Mouse (Mus musculus) WW6 (cell line): ENCODE data around the gene Pttg1.

Experiments
- DNase-seq: peaks from one replicate; pipeline ENCODE4 v3.0.0-alpha.2; 2013; ENCODE audit warnings: low read depth, low spot score

The Pttg1 gene

DNA sequence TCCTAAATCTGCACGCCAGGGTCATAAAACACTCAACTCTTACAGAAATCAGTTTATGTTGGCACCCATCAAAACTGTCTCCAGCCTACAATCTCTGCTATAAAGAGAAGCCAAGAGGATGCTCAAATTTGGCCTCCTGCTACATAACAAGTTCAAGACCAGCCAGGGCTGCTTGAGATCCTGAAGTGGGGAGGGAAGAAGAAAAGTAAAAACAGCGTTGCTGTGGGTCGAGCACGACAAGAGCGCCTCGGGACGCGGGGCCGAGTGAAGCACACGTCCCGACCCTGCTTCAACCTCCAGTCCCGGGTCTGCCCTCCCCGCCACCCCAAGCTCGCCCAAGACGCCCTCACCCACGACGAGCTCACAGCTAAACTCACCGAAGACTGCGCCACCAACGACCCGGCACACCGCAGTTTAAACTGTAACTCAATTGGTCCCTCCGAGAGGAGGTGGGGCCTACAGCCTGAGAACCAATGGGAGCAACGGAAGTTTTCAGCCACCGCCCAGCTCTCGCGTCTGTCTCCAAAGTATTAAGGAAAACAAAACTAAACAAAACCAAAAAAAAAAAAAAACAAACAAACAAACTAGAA is at the start of gene Pttg1:
TSS of gene Pttg1 (minus strand) at position 428 of the 590 bp plus-strand sequence.
- DNase-seq, result peak; percentile 79

DNA sequence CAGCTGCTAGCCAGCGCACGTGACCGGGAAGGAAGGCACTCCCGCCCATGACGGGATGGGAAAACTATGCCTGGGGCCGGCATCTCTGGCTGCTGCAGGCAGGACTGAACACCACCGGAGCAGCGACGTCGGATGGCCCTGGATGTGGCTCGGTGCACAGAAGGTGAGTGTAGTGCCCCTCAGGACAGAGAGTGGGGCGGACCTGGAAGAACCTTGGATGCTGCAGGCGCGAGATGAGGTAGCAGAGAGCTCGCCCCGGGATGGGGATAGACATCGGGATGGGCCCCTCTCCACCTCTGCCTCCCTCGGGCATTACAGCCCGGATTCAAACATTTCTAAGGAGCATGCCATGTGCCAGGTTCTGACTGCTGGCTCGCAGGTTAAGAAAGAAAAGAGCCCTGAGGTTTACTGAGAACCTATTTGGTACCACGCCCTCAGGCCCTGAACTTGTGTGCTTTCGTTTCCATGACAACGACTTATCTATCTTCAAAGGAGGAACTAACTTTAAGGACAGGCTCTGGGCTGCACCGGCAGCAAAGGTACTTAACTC is 48.2 kb upstream of the Pttg1 start, which contains the start of gene C1qtnf2:
TSS of gene C1qtnf2 (plus strand) at position 52 of the 550 bp plus-strand sequence.
- no peak for DNase-seq

DNA sequence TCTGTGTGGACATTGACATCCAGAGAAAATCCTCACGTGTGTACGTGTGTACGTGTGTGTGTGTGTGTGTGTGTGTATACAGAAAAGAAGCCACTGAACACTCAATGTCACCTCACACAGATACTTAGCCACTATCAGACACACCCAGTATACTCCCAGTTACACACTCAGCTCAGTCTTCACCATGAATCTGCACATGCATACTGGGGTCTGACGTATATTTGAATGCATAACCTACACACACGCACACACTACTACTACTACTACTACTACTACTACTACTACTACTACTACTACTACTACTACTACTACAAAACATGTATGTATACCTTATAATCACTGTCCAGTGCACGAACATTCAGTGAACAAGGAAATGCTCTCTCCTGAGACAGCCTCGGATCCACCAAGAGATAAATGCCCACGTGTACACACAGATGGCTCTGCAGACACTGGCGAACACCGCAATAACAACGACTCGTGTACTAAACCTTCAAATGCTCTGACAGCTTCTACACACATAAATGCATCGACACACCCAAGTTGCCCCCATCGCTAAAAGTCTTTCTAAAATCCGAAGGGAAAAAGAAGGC is 47.7 kb upstream of the Pttg1 start:
- DNase-seq, result no peak

DNA sequence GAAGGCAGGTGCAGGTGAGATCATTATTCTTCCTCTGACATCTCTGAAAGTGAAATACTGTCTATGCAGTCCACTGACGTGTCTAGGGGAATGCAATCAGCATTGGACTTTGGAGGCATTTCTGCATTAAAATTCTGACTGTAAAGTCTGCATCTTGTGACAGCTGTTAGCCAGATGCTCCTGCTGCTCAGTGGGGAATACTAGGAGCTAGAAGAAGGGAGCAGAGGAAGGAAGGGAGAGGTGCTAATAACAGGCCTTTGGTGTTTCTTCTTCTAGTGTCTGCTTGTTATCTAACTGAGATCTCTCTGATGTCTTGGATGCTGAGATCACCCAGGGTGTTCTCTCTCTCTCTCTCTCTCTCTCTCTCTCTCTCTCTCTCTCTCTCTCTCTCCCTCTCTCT is 47.1 kb upstream of the Pttg1 start:
- DNase-seq, result no peak

DNA sequence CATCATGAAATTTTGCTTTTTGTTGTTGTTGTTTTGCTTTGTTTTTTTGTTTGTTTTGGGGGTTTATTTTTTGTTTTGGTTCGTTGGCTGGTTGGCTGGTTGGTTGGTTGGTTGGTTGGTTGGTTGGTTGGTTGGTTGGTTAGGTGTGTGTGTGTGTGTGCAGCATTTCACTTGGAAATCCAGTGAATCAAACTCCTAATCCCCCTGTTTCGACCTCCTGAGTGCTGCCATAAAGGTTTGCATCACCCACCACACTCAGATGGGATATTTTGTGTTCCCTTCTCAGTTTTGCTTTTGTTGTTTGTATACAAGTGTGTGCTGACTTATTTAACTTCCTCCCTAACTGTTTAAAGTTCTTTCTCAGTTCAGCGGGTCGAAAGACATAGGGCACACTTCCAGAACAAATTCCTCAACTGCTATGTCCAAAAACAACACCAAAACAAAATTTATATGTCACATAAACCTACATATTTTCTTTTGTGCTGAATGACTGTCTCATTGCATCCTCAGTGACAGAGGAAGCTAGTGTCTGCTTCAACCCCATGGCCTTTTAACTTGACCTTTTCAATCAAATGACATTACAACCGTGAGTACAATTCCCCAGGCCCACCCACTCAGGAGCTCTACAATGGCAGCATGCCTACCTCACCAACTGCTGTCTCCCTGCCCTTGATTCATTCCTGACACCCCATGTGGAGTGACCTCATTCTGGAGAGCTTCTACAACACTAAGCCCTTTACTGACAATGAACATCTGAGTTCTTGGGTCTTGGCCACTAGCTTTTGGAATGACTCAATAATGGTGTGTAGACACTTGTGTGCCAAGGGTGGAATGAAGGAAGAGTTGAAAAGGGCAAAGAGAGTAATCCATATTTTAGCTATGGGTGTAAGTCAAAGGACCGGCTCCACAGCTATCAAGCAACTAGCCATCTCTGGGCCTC is 45.1 kb upstream of the Pttg1 start:
- no peak for DNase-seq

DNA sequence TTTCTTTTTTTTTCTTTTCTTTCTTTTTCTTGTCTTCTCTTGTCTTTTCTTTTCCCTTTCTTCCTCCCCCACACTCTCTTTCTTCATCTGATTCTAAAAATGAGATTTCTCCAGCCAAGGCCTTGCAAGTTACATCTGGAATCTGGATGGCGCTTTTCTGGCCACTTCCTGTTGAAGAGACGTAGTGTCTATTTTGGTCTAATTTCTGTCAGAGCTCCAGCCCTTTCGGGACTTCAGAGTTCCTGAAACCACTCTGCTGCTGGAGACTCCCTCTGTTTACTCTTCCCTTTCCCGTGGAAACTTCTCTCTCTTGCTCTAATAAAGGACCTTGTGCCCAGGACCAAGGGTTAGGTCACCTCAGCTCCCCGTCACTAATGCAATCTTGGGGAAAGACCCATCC is 44.1 kb upstream of the Pttg1 start:
- no peak for DNase-seq

DNA sequence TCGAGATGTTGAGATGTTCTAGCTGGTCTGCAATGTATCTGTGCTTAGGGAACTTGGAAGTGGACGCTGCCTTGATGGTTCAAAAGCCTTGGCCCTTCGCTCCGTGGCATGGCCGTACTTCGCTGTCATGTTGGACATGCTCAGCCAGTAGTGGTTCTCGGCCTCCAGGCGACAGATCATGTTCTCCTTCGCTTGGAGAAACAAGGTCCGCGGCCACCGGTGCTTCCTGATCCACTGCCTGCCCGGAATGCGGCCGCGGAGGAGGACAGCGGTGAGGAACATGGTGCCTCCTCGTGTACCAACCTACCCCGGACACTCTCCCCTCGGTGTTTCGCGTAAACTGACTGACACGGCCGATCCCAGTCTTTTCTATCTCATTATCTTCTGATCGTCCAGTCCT is 37.2 kb upstream of the Pttg1 start:
- DNase-seq, result no peak

DNA sequence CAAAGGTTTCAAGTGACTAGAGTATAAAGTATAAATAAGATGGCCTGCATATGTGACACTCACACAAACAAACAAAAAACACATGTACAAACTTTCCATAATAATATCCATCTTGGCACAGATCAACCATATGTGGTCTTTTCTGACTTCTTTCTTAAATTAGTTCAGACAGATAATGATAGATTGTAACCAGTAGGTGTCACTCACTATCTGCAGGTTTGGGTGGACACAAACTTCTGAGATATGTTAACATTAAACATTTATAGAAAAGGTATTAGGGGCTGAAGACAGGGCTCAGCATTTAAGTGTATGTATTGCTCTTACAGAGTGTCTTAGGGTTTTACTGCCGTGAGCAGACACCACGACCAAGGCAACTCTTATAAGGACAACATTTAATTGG is 26.2 kb upstream of the Pttg1 start:
- DNase-seq, result no peak

DNA sequence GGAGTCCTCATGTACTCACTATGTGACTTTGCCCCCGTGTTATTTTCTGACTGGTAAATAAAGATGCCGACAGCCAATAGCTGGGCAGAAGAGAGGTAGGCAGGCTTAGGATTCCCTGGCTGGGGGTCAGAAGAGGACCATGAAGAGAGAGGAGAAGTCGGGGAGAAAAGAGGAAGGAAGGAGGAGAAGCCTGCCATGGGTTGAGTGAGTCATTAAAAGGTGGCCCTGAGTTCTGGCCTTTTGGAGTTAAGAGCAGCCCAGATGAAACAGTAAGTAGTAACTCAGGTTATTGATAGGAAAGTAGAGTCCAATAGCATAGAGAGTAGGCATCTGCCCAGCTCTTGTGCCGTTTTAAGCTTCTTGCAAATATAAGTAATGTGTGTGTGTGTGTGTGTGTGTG is 25.3 kb upstream of the Pttg1 start:
- no peak for DNase-seq

DNA sequence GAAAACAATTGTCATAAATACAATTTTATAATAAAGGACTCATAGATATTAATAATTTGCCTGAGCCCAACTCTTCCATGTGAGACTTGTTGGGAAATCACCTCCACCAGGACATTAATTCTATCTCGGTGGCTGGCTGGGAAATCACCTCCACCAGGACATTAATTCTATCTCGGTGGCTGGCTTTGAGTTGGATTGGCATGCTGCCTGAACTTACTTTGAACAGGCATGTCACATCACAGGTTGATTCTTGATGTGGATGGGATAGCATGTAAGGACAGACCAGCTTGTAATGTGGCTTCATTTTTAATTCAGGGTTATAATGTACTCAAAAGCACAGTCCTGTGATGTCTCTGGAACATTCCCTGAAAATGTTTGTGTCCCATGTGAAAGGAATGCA is 23.9 kb upstream of the Pttg1 start:
- no peak for DNase-seq

DNA sequence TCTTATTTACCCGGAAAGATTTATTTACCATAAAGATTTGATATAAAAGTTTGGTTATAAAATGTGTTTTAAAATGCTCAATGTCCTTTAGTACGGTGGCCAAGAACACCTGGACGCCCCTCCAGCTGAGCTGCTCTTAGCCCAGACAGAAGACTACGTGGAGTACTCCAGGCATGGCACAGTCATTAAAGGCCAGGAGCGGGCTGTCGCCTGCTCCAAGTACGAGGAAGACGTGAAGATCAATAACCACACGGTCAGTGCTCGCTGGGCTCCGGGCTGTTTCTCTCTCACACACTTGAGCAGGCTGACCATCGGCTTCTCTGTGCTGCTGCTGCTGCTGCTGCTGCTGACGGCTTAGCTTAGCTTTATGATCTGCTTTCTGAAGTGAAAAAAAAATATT is 17.1 kb upstream of the Pttg1 start:
- DNase-seq, result no peak

DNA sequence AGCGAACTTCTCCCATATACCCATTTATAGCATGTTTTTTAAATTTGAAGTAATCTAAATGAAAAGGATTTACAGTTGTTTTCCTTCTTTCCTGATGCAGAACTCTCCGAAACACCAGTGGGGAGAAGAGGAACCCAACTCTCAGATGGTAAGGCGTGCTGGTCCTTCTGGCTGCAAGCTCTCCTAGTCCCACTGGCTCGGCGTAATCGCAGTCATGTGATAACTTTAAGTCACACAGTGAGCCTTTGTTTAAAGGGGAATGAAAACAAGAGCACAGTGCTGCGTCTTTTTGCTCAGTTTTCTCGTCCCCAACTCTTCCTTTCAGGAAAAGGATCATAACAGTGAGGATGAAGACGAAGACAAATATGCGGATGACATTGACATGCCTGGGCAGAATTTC is 15.1 kb upstream of the Pttg1 start:
- DNase-seq, result no peak

DNA sequence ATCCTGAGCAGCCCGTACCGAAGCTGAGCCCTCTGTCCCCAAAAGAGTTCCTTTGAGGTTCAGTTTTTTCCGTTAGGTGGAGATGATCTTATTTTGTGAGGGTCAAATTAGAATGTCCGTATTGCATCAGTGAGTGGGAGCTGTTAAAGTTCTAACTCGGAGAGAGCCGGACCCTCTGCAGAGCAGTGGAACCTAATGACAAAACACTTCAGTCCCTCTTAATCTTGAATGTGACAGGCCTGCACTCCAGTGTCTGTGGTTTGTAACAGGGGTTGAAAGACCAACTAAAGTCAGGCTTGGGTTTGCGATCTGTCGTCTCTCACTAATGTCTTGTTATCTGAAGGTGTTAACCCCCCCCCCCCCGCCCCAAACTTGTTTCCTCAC is 8.0 kb upstream of the Pttg1 start:
- no peak for DNase-seq

DNA sequence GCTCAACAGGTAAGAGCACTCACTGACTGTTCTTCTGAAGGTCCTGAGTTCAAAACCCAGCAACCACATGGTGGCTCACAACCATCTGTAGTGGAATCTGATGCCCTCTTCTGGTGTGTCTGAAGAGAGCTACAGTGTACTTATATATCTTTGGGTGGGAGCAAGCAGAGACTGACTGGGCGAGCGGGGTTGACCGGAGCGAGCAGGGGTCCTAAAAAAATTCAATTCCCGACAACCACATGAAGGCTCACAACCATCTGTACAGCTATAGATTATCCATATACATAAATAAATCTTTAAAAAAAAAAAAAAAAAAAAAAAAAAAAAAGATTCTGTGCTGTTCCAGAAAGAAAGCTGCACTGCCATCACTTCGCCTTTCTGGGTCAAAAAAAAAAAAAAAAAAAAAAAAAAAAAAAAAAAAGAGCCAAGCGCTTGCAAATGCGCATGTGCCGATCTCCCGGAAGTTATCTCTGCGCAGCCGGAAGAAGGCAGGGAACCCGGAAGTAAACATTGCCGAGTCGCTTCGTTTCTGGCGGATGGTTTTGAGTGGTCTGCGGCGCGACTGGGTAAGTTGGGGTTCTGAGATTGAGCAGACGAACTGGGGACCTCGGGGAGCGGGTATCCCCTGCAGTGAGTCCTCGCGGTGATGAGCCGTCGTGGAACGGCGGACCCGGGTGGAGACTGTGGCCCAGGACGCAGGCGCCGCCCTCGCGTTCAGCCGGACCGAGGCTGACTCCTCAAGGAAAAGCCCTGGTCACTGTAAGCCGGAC is 7.4 kb upstream of the Pttg1 start, which contains the start of gene Slu7:
TSS of gene Slu7 (plus strand) at position 491 of the 770 bp plus-strand sequence.
- DNase-seq, result peak; percentile 67

DNA sequence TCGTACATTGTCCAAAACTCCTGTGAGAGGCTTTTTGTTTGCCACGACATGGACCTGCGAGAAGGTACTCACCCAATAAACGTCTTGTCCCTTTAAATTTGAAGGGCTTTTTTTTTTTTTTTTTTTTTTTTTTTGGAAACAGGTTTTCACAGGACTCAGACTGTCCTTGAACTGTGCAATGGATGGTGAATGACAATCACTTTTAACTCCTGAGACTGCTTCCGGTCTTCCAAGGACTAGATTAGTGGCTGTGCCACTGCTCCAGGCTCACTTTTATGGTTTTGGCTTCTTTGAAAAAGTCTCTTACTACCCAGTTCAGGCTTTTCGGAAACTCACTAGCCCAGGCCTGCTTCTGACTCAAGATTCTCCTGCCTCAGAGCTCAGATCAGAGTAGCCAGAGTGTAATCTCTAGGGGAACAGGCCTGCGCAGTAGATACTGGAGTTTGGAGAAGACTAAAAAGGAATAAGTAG is 398 bp upstream of the Pttg1 start:
- no peak for DNase-seq

DNA sequence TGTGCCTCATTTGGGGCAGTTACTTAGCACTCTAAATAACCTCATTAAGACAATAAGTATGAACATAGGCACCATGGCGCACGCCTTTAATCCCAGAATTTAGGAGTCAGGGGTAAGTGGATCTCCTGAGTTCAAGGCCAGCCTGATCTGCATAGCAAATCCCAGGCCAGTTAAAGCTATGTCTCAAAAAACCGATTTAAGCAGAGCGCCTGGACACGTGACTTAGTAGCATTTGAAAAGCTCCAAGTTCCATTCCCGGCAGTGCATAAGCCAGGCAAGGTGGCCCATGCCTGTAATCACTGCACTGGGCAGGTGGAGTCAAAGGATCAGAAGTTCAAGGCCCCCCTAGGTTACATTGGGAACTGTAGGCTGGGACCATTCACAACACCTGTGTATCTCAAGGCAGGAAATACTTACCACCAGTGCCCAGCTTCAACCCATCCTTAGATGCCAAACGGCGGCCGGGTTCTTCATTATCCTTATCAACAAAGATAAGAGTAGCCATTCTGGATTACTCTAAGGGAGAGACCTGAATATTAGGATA is 813 bp downstream of the Pttg1 start:
- no peak for DNase-seq

DNA sequence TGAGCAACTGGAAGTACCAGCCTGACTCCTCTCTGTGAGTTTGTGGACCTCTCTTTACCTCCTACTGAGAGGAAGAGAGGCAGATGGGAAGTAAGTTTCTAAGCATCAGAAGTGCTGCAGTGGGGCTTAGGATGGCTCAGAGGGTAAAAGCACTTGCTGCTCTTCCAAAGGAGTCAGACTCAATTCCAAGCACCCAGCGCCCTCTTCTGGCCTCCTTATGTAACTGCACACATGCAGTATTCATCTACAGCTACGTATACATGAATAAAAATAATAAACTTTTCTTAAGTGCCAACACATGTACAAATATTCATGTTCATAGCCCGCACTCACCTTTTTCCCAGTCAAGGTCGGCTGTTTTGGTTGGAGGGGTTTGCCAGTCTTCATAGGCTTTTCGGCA is 1.7 kb downstream of the Pttg1 start:
- DNase-seq, result no peak

DNA sequence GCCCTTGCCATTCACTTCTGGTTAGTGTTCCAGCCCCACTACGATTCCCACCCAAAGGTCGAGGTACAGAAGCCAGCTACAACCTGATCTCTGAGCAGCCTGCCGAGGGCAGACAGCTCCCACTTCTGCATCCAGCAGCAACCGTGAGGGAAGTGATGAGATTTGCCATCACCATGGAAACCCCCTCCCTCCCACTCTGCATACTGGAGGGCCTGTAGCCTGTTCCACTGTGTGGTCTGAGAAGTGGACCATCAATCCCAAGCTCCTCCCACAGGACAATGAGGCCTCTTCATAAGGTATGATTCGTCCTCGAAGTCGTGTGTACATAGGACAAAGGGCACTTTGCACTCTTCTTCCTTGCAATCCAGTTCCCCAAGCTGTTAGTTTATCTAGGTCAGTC is 8.8 kb downstream of the Pttg1 start:
- DNase-seq, result no peak

DNA sequence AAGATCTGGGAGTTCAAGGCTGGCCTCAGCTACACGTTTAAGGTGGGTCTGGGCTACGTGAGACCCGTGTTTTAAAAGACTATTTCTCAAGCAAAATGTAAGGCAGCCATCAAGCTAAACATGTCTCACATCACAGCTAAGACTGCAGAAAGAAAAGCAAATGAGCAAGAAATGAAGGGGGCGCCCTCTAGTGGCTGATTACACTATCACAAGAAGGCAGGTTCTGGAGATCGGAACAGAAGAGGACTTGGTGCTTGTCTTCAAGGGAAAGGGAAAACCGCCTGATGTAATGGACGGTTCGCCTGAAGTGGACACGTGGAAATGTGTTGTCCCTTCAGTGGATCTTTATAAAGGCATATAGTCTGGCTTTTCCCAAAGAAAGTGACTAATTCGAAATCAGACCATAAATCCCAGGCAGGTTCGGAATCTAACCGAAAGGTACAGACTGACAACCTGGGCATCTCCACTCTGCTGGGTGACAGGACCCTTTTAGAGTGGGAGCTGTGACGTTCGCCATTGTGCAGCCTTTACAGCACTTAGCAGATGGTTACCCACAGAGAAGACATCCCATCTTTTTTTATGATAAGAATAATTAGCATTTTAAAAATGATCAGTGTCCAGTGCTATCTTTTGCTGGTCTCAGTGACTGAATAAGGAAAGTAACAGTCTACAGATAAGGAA is 13.1 kb downstream of the Pttg1 start:
- no peak for DNase-seq

DNA sequence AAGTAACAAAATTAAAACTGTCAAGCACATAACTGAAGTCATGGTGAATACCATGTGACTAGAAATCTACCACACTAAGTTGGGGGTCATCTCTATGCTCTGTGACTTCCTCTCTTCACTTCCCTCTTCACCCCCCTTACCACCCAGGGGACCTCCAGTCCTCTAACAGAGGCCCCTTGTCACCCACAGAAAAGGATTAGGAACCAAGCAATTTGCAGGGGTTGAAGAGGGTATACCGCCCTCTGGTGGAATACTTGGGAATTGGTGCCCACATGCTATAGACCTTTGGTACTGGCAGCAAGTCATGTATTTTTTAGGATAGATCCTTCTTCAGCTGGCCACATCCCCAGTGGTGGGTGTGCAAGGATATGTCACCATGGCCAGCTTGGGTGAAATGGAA is 14.6 kb downstream of the Pttg1 start:
- DNase-seq, result peak; percentile 69

DNA sequence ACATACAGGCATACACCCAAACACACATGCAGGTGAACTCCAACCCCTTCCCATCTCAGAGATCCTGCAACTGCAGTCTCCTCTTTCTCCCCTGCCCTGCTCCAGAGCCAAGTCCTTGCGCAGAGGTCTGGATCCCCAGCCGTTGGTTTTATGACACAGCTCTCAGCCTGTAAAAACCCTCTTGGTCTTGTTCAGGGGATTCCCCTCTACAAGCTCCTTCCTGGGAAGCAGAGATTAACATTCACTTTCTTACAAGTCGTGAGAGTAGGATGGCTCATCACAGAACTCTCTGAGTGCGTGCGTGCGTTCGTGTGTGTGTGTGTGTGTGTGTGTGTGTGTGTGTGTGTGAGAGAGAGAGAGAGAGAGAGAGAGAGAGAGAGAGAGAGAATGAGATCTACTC is 15.8 kb downstream of the Pttg1 start:
- DNase-seq, result no peak
